Mouse (Mus musculus) ovary, adult 18-20 months (tissue): Measurements from ENCODE around the gene Taok1.
"Not testable (repeated sequence)": the region's sequence is repeated elsewhere in the genome, so short reads cannot be mapped to it uniquely, and the experiment has no call there.

Source experiments
- DNase-seq: peaks from one replicate; pipeline ENCODE4 v3.0.0; 2022; ENCODE audit warnings: low spot score, mixed read lengths

Gene Taok1

DNA sequence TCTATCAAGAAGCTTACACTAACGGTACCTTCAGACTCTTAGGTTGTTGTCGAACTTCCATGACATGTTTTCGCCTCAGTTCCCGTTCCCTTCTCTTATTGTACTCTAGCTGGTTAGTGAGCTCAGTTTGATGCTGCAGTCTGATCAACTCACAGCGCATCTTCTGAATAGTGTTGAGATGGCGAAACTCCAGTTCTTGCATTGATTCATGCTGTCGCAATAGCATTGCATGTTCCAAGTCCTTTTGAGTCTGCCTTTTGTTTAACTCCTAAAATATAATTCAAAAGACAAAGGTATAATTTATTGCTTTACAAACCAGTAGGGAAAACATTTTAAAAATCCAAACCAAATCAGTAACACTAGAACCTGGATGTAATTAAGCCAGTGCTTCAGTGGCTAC lies 62.4 kb downstream of the Taok1 start:
- DNase-seq: no peak

DNA sequence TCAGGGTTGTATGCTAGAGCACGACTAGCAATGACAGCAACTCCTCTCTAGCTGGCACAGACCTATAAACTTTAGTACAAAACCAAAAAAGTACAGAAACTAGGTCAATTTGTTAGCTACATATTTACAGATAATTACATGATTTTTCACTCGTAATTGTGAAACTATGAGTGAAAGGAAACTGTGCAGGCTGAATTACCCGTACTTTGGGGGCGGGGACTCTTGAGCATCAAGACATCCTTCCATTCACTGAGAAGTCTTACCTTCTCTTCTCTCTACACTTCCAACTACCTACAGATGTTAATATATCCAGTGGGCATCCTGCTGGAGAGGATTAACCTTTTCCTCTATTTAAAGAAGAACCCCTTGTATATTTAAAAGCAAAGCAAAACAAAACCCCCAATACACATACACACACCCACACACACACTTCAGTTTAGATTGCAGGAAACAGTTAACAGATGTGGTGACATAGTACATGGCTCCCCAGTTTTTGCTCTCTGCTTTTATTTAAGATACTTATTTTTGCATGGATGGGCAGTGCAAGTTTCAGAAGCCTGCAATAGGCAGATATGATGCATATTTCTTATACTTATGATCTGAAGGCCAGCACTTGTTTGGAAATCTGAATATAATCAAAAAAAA lies 75.3 kb downstream of the Taok1 start:
- no peak for DNase-seq

DNA sequence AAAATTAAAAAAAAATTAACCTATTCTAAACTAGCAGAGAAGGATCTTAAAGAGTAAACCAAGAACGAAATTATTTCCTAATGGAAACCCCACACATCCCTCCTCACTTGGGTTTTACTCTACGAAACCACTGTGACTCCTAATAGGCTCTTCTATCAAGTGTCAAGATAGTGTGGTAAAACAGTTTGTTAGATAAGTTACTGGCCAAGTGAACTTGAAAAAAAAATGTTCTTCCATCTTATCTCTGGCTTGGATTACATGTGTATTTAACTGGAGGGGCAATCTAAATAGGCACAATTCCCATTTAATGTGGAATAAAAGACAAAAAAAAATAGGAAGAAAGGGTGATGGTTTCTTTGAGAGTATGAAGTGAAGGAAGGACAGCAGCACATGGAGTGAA lies 76.8 kb downstream of the Taok1 start:
- DNase-seq: no peak

DNA sequence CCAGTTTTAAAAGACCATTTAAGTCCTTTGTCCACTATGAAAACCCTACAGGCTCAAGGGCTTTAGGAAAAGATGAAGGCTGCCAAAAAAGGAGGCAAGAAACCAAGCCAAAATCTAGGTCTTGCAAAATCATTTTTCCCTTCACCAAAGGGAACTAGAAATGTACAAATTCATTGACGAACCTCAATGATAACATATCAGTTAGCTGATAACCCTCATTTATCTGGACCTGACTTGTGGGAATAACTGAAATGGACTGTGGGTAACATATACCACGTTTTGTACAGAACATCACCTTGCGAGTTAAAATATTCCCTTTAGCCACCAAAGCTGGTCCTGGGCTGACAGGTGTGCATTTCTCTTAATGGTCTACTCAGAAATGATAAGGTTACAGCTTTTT lies 78.0 kb downstream of the Taok1 start:
- DNase-seq: no peak

DNA sequence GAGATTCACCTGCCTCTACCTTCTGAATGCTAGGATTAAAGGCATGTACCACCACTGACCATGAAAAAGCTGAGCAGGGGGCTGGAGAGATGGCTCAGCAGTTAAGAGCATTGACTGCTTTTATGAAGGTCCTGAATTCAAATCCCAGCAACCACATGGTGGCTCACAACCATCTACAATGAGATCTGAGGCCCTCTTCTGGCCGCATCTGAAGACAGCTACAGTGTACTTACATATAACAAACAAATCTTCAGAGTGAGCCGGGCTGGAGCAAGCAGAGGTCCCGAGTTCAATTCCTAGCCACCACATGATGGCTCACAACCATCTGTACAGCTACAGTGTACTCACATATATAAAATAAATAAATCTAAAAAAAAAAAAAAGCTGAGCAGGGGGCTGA lies 79.2 kb downstream of the Taok1 start:
- DNase-seq: not testable (repeated sequence)

DNA sequence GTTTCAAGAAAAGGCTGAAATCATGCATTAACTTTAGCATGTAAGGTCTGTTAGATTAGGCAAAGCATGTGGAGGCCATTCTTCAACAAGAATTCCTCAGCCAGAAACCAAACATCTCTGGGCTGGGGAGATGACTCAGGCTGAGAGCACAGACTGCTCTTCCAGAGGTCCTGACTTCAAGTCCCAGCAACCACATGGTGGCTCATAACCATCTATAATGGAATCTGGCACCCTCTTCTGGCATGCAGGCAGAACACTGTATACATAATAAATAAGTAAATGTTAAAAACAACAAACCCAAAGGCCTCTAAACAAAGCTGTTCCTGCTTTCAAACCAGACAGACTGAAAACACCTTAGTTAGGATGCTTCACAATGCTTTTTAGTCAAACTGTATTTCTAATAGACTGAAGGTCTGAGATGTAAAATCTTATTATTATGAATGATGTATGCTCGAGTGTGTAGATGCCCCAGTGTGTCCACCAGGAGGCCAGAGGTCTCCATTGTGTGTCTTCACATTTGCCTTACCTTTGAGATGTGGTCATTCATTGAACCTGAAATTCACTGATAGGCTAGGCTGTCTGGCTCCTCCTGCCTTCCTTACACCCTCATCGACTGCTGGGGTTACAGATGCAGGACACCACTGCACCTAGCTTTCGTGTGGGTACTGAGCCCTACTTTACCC lies 81.7 kb downstream of the Taok1 start:
- DNase-seq: no peak

DNA sequence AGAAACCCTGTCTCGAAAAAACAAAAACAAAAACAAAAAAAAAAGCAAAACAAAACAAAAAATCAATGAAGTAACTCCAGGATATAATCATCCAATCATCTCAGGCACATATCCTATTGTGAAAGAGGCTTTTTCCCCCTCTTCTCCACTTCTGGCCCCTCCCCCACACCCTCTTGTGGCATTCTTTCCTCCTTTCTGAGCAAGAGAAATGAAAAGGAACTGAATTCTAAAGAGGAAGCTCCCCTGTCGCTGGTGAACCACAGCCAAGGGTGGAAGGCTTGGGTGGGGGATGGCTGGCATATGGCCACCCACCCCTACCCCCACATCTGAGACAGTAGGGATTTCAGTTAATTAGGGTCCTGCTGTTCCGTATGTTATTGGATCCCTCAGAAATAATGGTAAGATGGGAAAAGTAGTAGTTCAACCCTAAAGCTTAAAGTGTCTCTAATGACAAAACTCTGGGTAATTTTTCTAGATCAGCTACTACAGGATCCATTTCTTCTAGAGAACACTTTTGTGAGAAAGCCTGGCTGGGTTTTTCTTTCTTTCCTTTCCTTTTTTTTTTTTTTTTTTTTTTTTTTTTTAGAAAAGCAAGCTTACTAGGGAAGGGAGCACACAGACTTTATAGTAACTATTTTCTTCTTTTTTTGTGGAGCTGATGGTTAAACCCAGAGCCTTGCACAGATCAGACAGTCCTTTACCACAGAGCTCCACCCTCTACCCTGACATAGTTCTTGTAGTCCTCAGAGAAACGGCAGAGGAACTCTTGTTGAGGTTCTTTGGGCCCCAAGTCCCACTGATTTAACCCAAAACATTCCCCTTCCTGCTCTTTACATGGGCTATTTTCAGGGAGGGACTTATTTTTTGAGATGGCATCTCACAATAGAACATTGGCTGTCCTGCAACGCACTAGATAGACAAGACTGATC lies 86.8 kb downstream of the Taok1 start:
- no peak for DNase-seq

DNA sequence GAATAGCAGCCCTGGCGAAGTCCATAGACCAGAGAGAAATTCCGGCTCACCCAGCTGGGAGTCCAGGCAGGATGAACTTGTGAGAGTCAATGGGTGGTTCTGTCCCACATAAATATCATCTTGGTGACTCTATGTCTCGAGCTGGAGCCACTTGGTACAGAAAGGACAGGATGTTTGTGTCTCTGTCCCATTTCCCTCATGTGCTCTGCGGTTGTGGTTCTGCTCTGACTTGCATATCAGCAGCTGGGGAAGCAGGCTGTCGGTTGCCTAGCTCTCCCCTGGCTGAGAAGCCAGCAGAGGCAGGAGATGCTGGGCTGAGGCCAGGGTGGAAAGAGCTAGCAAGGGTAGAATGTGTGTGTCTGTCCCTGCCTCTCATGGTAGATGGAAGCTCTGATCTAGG lies 88.6 kb downstream of the Taok1 start, which contains the start of gene Gm10392:
TSS of gene Gm10392 (minus strand) at position 156 of the 400 bp plus-strand sequence.
- DNase-seq: no peak

DNA sequence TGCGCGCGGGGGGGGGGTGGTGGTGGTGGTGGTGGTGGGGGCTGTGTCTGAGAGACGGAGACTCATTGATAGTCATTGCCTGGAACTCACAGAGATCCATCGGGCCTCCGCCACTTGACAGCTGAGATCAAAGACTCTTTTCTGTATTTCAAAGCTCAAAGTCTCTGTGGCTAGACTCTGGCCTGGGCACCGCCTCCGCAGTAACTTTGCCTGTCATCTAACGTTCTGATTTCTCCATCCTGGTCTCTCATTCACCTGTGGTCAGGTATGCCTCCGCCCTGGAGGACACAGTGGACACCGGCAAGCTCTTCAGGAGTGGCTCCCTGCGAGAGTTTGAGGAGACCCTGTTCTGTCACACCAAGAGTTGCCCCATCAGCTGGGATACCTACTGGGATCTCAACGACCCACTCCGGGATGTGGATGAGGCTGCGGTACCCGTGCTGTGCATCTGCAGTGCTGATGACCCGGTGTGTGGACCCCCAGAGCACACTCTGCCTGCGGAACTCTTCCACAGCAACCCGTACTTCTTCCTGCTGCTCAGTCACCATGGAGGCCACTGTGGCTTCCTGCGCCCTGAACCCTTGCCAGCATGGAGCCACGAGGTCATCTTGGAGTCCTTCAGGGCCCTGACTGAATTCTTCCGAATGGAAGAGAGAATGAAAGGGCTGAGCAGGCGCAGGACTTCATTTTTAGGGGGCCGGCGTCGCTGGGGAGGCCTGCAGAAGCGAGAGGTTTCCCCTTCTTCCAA lies 89.4 kb downstream of the Taok1 start:
- no peak for DNase-seq

DNA sequence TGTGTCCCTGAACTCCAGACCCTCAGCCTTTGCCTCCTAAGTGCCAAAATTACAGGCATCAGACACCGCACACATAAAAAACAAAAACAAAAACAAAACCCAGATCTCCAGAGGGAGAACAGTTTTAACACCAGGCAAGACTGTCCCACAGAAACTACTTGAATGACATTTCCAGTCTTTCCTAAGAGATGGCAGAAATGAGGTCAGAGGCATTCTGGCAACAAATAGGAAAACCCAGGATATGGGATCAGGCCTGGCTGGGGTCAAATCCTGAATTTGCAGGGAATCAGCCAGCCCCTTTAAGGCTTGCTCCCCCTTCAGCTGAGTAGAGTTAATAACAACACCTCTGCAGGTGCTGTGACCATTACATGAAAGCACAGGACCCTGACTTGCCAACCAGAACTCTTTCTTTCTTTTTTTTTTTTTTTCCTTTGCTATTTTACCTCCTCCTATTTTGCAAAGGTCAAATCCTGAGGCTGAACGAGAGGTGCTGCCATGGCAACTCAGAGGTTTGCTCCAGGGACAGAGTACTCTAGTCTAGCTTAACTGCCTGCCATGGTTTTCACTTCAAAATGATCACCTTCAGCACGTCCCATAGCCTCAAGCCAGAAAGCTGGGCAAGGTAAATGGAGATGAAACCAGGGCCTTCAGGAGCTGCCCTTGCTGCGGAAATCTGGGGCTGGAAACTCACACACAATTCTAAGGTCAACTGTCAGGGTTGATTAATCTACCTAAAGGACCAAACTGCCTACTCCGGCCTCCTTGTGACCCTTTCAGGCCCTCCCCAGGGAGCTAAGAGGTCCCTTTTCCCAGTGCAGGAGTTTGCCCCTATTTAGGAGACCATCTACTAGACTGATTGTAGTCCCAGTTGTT lies 90.8 kb downstream of the Taok1 start:
- no peak for DNase-seq

DNA sequence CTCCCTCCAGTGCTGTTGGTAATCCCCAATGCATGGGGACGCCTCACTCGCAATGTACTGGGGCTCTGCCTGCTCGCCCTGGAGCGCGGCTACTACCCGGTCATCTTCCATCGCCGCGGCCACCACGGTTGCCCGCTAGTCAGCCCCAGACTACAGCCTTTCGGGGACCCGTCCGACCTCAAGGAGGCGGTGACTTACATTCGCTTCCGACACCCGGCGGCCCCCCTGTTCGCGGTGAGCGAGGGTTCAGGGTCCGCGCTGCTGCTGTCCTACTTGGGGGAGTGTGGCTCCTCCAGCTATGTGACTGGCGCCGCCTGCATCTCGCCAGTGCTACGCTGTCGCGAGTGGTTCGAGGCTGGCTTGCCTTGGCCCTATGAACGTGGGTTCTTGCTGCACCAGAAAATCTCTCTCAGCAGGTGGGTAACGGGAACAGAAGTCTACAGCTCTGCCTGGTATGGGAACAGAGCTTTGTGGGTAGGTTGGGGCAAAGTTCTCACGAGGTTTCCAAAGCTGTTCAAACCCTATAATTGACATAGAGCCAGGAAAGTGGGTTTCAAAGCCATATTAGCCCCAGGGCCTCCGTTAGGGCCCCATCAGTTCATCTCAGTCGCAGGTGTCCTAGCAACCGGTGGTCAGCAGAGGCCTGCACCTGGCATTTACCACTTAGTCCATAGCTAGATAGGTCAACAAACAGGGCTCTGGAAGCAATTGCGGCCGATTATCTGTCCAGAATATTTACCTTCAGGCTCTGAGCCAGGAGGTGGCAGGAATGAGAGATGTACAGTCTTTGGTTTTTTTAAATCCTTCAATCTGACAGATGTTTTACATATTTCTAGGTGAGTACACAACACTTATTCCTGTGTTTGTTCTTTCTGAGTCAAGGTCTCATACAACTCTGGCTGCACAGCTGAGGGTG lies 91.7 kb downstream of the Taok1 start, which contains the start of gene Trp53i13:
TSS of gene Trp53i13 (minus strand) at position 344 of the 916 bp plus-strand sequence.
- no peak for DNase-seq

DNA sequence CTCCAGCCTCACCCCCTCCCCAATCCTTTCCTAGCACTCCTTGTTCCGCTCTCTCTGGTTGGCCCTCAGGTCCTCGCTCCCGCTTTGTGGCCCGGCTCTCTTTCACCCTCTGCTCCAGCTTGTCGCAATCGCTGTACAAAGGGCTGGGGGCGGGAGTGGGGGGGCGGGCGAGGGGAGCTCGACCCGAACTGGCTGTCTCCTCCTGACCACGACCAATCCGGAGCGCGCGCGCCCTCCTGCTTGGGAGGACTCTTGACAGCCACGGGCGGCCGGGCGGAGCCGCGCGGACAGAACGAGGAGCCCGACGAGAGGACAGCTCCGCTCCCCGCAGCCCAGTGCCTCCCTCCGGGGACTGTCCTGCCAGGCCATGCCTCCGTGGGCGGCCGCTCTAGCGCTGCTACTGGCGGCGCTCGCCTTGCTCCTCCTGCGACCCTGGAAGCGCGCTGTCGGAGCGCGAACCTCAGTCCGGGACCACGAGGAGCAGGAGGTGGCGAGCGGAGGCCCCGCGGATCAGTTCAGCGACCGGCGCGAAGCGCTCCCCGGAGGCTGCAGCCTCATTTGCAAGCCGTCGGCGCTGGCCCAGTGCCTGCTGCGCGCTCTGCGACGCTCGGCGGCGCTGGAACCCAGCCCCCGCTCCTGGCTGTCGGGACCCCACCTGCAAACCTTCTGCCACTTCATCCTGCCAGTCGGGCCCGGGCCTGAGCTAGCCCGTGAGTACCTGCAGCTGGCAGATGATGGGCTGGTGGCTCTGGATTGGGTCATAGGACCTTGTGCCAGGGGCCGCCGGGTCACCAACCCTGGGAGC lies 92.6 kb downstream of the Taok1 start, which contains the start of gene Abhd15:
TSS of gene Abhd15 (plus strand) at position 290 of the 805 bp plus-strand sequence.
- DNase-seq: peak; percentile 82

DNA sequence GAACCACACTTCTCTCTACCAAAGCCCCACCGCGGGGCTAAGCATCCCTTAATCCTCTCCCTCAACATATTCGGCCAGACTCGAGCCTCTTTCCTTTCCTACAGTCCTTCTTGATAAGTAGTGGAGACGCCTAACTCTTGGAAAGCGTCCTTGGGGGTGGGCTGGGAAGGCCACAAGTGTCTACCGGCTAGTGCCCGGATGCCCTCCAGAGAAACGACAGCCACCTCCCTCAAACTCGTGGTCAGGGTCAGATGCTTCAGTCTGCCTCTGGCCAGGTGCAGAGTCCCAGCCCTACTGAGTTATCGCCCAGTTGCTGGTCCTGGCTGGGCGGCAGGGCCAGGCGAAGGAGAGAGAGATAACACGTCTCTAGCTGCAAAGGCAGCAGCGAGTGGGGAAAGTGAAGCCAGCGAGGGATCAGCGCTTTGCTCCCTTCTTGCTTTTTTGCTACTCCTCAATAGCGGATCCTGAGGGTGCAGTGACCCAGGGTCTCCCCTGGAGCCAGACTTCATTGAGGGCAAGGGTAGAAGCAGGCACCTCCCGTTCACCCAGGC lies 93.3 kb downstream of the Taok1 start:
- DNase-seq: no peak

DNA sequence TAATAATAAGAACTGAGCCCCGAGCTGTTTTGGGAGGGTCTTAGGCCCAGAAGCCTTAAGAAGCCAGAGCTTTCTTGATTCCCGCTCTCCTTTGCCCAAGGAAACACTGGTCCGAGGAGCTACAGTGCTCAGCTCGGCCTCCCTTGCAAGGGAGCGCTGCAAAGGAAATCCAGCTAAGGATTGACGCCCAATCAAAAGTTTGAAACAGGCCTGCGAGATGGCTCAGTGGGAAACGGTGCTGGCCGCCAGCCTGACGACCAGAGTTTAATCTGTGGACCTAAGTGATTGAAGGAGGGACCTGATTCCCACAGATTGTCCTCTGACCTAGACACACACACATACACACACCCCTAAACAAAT lies 93.8 kb downstream of the Taok1 start:
- DNase-seq: no peak

DNA sequence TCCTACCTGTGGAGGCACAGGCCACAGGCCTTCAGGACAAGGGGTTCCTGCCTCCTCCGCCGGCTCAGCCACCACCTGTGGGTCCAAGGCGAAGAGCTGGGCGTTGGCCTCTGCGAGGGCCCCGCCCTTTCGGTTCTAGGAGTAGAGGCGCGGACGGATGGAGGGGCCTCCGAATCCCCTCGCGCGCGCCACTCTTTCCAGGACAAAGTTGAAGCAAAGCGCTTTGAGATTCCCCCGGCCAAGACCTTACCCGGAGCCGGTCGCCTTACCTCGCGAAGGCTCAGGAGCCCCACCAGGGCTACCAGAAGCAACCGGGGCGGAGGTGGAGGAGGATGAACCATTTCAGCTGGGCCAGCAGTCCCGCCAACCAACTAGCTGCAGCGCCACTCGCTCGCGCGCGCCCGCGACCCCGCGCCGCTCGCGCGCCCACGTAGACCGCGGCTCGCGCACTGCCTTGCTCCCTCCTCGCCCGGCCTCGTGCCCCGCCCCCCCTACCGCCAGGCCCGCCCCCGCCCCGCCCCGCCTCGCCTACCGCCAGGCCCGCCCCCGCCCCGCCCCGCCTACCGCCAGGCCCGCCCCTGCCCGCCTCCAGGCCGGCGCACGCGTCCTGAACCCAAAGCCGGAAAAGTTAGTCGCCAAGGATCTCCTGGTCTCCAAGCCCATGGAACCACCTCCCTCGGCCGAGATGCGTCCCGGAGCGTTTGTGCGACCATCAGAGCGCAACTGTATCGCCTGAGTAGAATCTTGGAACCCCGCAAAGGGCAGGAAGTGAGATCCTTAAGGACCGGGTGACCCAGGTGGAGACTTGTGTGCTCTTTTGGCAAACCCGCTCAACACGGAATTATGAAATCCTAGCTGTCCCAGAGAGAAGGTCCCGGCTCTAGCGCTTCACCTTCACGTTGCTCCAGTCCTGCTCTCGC lies 94.5 kb downstream of the Taok1 start:
- peak; percentile 78 for DNase-seq

DNA sequence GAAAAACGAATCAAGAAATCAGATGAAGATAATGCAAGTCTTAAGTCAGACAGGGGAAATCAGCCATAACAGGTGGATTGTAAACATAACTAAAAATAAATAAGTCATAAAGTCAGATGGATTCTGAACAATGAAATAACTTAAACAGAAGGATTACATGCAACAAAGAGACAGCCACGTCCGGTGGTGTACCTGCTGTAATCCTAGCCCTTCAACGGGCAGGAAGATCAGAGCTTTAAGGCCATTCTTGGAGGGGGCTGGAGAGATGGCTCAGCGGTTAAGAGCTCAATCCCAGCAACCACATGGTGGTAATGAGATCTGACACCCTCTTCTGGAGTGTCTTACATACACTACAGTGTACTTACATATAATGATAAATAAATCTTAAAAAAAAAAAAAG lies 96.3 kb downstream of the Taok1 start:
- DNase-seq: no peak
